ENCODE assay signal across 11 mouse cellular contexts in the genomic region with DNA sequence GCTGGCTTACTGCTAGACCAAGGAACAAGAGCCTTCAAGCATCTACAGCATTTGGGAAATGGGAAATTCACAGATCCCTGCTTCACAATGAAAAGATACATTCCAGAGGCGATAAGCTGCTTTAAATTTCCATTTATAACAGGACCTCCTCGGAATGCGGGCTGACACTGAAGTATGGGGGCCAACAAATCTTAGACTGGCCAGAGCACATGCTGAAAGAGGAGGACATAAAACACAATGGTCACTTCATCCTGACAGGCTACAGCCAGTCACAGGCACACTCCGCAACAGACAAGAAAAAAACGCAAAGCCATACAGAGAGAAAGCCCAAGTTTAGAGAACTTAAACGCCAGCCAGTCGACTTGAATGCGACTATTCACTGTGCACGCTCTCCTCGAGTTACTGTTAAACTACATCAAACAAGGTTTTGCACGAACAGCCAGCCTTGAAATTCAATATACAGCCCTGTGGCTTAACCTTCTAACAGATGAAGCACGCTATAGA.
DNase-seq lines count a peak whose midpoint lies in the region; ATAC-seq and TF ChIP-seq lines count a peak whose summit lies in the region.
"Had no signal": no experiment of that assay in that cellular context is flagged by ENCODE, and none has a peak within 500 bp of the region (broad histone marks: within the 10 kb centered on the region; RNA-seq: fewer than 3 reads in every experiment).

No protein-coding gene starts in this region.

- no peaks in the 10 kb centered on the region for H3K27me3 ChIP-seq in intestine, embryonic 14.5 days (replicated peaks; ENCODE audit: control insufficient read depth, insufficient read depth, low read length)
- no peaks in the 10 kb centered on the region for H3K27me3 ChIP-seq in intestine, postnatal 0 days (replicated peaks; ENCODE audit: control insufficient read depth, insufficient read depth, low read length)
- H3K27me3 ChIP-seq in embryonic facial prominence, embryonic 15.5 days = no peaks in the 10 kb centered on the region
- 0 out of 2 replicates have a peak, but pooled peaks cover 2% of the 10 kb centered on the region for H3K27me3 ChIP-seq in limb, embryonic 15.5 days

- H3K27ac ChIP-seq in intestine, embryonic 14.5 days (ENCODE audit: low read depth) = no peak overlapping the region
- H3K27ac ChIP-seq in intestine, postnatal 0 days (ENCODE audit: low read depth, low read length) = no peak overlapping the region
- H3K27ac ChIP-seq in embryonic facial prominence, embryonic 15.5 days (replicated peaks) = peak overlapping the region; percentile 36; the same call in 1 of the 2 replicates
- peak overlapping the region; percentile 54 for H3K27ac ChIP-seq in limb, embryonic 15.5 days

- no peaks in the 10 kb centered on the region for H3K36me3 ChIP-seq in intestine, embryonic 14.5 days (ENCODE audit: control insufficient read depth, insufficient read depth, low read length)
- no peaks in the 10 kb centered on the region for H3K36me3 ChIP-seq in intestine, postnatal 0 days (ENCODE audit: control insufficient read depth, insufficient read depth)
- H3K36me3 ChIP-seq in embryonic facial prominence, embryonic 15.5 days = no peaks in the 10 kb centered on the region
- H3K36me3 ChIP-seq in limb, embryonic 15.5 days = no peaks in the 10 kb centered on the region

- no peak for DNase-seq in intestine, embryonic 14.5 days (ENCODE audit: low spot score)
- DNase-seq in embryo, embryonic 10.5 days (ENCODE audit: low spot score) = peak; percentile 73
- no peak for DNase-seq in testis, postnatal 14 days (ENCODE audit: low spot score)
- DNase-seq in ovary, postnatal 10 days (ENCODE audit: low spot score) = no peak
- no peak for DNase-seq in layer of hippocampus, postnatal 10 days (ENCODE audit: low spot score in 2 of 2)
- DNase-seq: adrenal gland, adult 8-10 months; cerebellum, adult 9-11 months; lung, adult 18-20 months had no signal

- H3K4me1 ChIP-seq in intestine, embryonic 14.5 days (replicated peaks; ENCODE audit: control insufficient read depth, insufficient read depth, low read length) = peaks cover 50% of the 10 kb centered on the region
- 0 out of 2 replicates have a peak, but pooled peaks cover 3% of the 10 kb centered on the region for H3K4me1 ChIP-seq in intestine, postnatal 0 days (replicated peaks; ENCODE audit: control insufficient read depth, insufficient read depth, low read length)
- peaks cover 27% of the 10 kb centered on the region for H3K4me1 ChIP-seq in embryonic facial prominence, embryonic 15.5 days
- peaks cover 29% of the 10 kb centered on the region for H3K4me1 ChIP-seq in limb, embryonic 15.5 days

- no peak overlapping the region for H3K9ac ChIP-seq in intestine, embryonic 14.5 days (ENCODE audit: low read length)
- H3K9ac ChIP-seq in intestine, postnatal 0 days (ENCODE audit: low read depth, low read length) = no peak overlapping the region
- no peak overlapping the region for H3K9ac ChIP-seq in embryonic facial prominence, embryonic 15.5 days
- H3K9ac ChIP-seq in limb, embryonic 15.5 days = no peak overlapping the region

- no peak overlapping the region for H3K4me3 ChIP-seq in intestine, embryonic 14.5 days (ENCODE audit: low read depth, low read length)
- H3K4me3 ChIP-seq in intestine, postnatal 0 days (ENCODE audit: low read depth, low read length) = no peak overlapping the region
- H3K4me3 ChIP-seq in embryonic facial prominence, embryonic 15.5 days (replicated peaks) = no peak overlapping the region
- no peak overlapping the region for H3K4me3 ChIP-seq in limb, embryonic 15.5 days

- 24% methylated on average over 12 of the region's 12 CpGs for WGBS in intestine, embryonic 14.5 days
- WGBS in intestine, postnatal 0 days = 54% methylated on average over 12 of the region's 12 CpGs
- WGBS in embryonic facial prominence, embryonic 15.5 days = 27% methylated on average over 12 of the region's 12 CpGs
- 28% methylated on average over 12 of the region's 12 CpGs for WGBS in limb, embryonic 15.5 days

- H3K9me3 ChIP-seq in intestine, embryonic 14.5 days (ENCODE audit: control insufficient read depth, low read length) = no peaks in the 10 kb centered on the region
- H3K9me3 ChIP-seq in intestine, postnatal 0 days (ENCODE audit: control insufficient read depth) = no peaks in the 10 kb centered on the region
- H3K9me3 ChIP-seq in embryonic facial prominence, embryonic 15.5 days (replicated peaks) = no peaks in the 10 kb centered on the region
- H3K9me3 ChIP-seq in limb, embryonic 15.5 days = no peaks in the 10 kb centered on the region

- 0 out of 2 replicates have a peak overlapping the region, but pooled peaks have one; percentile 3 for H3K4me2 ChIP-seq in intestine, embryonic 14.5 days (ENCODE audit: low read length)
- no peak overlapping the region for H3K4me2 ChIP-seq in intestine, postnatal 0 days (replicated peaks; ENCODE audit: low read depth)
- no peak overlapping the region for H3K4me2 ChIP-seq in embryonic facial prominence, embryonic 15.5 days (replicated peaks)
- H3K4me2 ChIP-seq in limb, embryonic 15.5 days = no peak overlapping the region

- ATAC-seq in intestine, embryonic 14.5 days (replicated peaks; ENCODE audit: low FRiP score, low TSS enrichment, low read depth) = no peak
- ATAC-seq in intestine, postnatal 0 days = no peak
- ATAC-seq in embryonic facial prominence, embryonic 15.5 days (ENCODE audit: insufficient number of reproducible peaks, low FRiP score, low TSS enrichment, low read depth) = peak; percentile 14; the same call in 1 of the 2 replicates
- no peak for ATAC-seq in limb, embryonic 15.5 days (ENCODE audit: insufficient number of reproducible peaks, low FRiP score, low TSS enrichment, low read depth)

- no peak for TF ChIP-seq CTCF in intestine, postnatal 0 days (IDR thresholded peaks at IDR 0.05; ENCODE audit: low read depth)

Comparison
In these comparisons a context has a peak if more than half of its experiments do, and no peak if none do; other contexts are left out.
1. H3K27ac ChIP-seq: peak in embryonic facial prominence, embryonic 15.5 days (single experiment) and limb, embryonic 15.5 days (single experiment); none in intestine, embryonic 14.5 days (single experiment) and intestine, postnatal 0 days (single experiment).